8 mouse cellular contexts compared by ENCODE assay signal in the genomic region with DNA sequence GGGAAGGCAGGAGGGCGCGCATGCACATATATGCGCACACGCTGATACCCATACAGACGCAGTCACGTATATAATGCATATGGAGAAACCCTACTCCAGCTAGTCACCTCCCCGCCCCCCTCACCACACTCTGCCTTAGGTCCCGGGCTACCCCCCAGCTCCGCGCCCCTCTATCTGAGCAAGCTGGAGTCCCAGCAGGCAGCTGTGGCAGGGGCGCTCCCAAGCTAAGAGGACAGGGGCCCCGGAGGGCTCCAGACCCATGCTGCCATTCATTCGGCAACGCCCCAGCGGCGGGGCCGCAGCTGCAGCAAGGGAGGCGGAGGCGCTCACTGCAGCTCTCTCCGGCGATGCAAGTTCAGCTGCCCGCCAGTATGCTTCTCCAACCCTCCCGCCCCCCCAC. TPM values are rescaled to one million over a fixed set of nuclear protein-coding genes. Genes with fewer than 3 reads are reported as not detected.
DNase-seq lines count a peak whose midpoint lies in the region; ATAC-seq and TF ChIP-seq lines count a peak whose summit lies in the region.

No protein-coding gene starts in this region.

- no peaks in the 10 kb centered on the region for H3K79me2 ChIP-seq in myocyte (ENCODE audit: control insufficient read depth, insufficient read depth)

- no peak for TF ChIP-seq POLR2A in testis, adult 2 months (IDR thresholded peaks at IDR 0.05; ENCODE audit: control insufficient read depth, low read depth, low read length)
- TF ChIP-seq POLR2A in myocyte (IDR thresholded peaks at IDR 0.05; ENCODE audit: insufficient read length, low read depth), result no peak

- peak overlapping the region; percentile 75 for H3K4me2 ChIP-seq in heart, embryonic 13.5 days
- peak overlapping the region; percentile 65 for H3K4me2 ChIP-seq in limb, embryonic 13.5 days (replicated peaks)
- peak overlapping the region; percentile 75 for H3K4me2 ChIP-seq in myocyte (ENCODE audit: low read depth)

- no peak overlapping the region for H3ac ChIP-seq in myocyte (ENCODE audit: control insufficient read depth, insufficient read length)

- H3K9me3 ChIP-seq in heart, embryonic 13.5 days, result no peaks in the 10 kb centered on the region
- H3K9me3 ChIP-seq in limb, embryonic 13.5 days, result no peaks in the 10 kb centered on the region

- no peak for TF ChIP-seq CTCF in testis, adult 2 months (IDR thresholded peaks at IDR 0.05; ENCODE audit: control insufficient read depth, insufficient read depth, insufficient replicate concordance, low read depth, low read length)

- no peaks in the 10 kb centered on the region for H3K27me3 ChIP-seq in testis, adult 2 months (ENCODE audit: control insufficient read depth, insufficient read depth, low read length)
- H3K27me3 ChIP-seq in heart, embryonic 13.5 days (replicated peaks), result no peaks in the 10 kb centered on the region
- H3K27me3 ChIP-seq in limb, embryonic 13.5 days, result no peaks in the 10 kb centered on the region
- H3K27me3 ChIP-seq in myocyte (ENCODE audit: control insufficient read depth, insufficient read depth, insufficient read length), result no peaks in the 10 kb centered on the region

- H3K4me3 ChIP-seq in testis, adult 2 months (ENCODE audit: control insufficient read depth, low read depth, low read length), result peak overlapping the region; percentile 58
- peak overlapping the region; percentile 74 for H3K4me3 ChIP-seq in heart, embryonic 13.5 days
- H3K4me3 ChIP-seq in limb, embryonic 13.5 days, result peak overlapping the region; percentile 66
- H3K4me3 ChIP-seq in myocyte, result peak overlapping the region; percentile 31

- no peak for ATAC-seq in CD4-positive, CD25-positive, alpha-beta regulatory T cell, adult 4 months
- ATAC-seq in heart, embryonic 13.5 days (ENCODE audit: extremely low read depth, insufficient number of reproducible peaks, low FRiP score, low TSS enrichment), result no peak
- peak; percentile 44 for ATAC-seq in limb, embryonic 13.5 days (ENCODE audit: low FRiP score, low read depth)

- H3K36me3 ChIP-seq in testis, adult 2 months (ENCODE audit: control insufficient read depth, insufficient read depth, low read length), result no peaks in the 10 kb centered on the region
- no peaks in the 10 kb centered on the region for H3K36me3 ChIP-seq in heart, embryonic 13.5 days
- no peaks in the 10 kb centered on the region for H3K36me3 ChIP-seq in limb, embryonic 13.5 days
- H3K36me3 ChIP-seq in myocyte (ENCODE audit: control insufficient read depth, insufficient read depth), result no peaks in the 10 kb centered on the region

- peaks cover 5% of the 10 kb centered on the region for H3K4me1 ChIP-seq in testis, adult 2 months (ENCODE audit: control insufficient read depth, insufficient read depth, low read length)
- H3K4me1 ChIP-seq in heart, embryonic 13.5 days, result peaks cover 35% of the 10 kb centered on the region
- peaks cover 31% of the 10 kb centered on the region for H3K4me1 ChIP-seq in limb, embryonic 13.5 days

- peak; percentile 42 for DNase-seq in CD4-positive, CD25-positive, alpha-beta regulatory T cell, adult 2 months (ENCODE audit: low read depth, low spot score)
- no peak for DNase-seq in testis, postnatal 14 days (ENCODE audit: low spot score)
- peak; percentile 39 to 63 for DNase-seq in thymus, postnatal 36 days

- H3K27ac ChIP-seq in testis, adult 2 months (ENCODE audit: control insufficient read depth, insufficient read depth, low read depth, low read length), result no peak overlapping the region
- peak overlapping the region; percentile 85 for H3K27ac ChIP-seq in heart, embryonic 13.5 days (replicated peaks)
- peak overlapping the region; percentile 83 for H3K27ac ChIP-seq in limb, embryonic 13.5 days

- 12% methylated on average over 19 of the region's 23 CpGs for WGBS in heart, embryonic 13.5 days
- 14% methylated on average over 20 of the region's 23 CpGs for WGBS in limb, embryonic 13.5 days

- H3K9ac ChIP-seq in heart, embryonic 13.5 days, result peak overlapping the region; percentile 86
- H3K9ac ChIP-seq in limb, embryonic 13.5 days, result peak overlapping the region; percentile 72

TF ChIP-seq in myocyte, 11 proteins besides CTCF, POLR2A, EP300 and RAD21:
- TF ChIP-seq REST (IDR thresholded peaks at IDR 0.05; ENCODE audit: insufficient read depth, insufficient read length) (no peak), SRF (IDR thresholded peaks at IDR 0.05; ENCODE audit: control insufficient read depth, insufficient read length, low read depth) (no peak), TCF12 (IDR thresholded peaks at IDR 0.05; ENCODE audit: insufficient read depth, poor library complexity, severe bottlenecking) (no peak), MAX (IDR thresholded peaks at IDR 0.05; ENCODE audit: low read depth) (no peak), TCF3 (IDR thresholded peaks at IDR 0.05; ENCODE audit: insufficient read length, low read depth) (no peak), POLR2AphosphoS2 (IDR thresholded peaks at IDR 0.05; ENCODE audit: insufficient read length, low read depth) (no peak)

RNA-seq across cellular contexts. Expression of gene Sept6, which starts 2.8 kb away (rescaled TPM):
- 100 to 1,000 TPM; 150 to 159 TPM for polyA plus RNA-seq in CD4-positive, CD25-positive, alpha-beta regulatory T cell, adult 4 months (2017; shearing (Covaris generic))
- 14.6 and 17.9 TPM in 2 replicates for polyA plus RNA-seq in testis, adult 2 months (2012; rRNA removed)
- 50.9 and 55.0 TPM in 2 replicates for polyA plus RNA-seq in heart, embryonic 13.5 days (2015; fragmentation: Nextera tagmentation; extraction: Ambion mirVana)
- polyA plus RNA-seq in limb, embryonic 13.5 days (2015; fragmentation: Nextera tagmentation; extraction: Ambion mirVana), result 75.9 and 77.1 TPM in 2 replicates
- polyA plus RNA-seq in myocyte (2012; fragmentation: generic; extraction: Trizol), result 8.3 TPM

RNA-seq across cellular contexts. Expression of gene Sowahd, which starts 59.9 kb away (rescaled TPM):
- not detected for polyA plus RNA-seq in CD4-positive, CD25-positive, alpha-beta regulatory T cell, adult 4 months (2017; shearing (Covaris generic))
- 2.3 and 2.9 TPM in 2 replicates for polyA plus RNA-seq in testis, adult 2 months (2012; rRNA removed)
- polyA plus RNA-seq in heart, embryonic 13.5 days (2015; fragmentation: Nextera tagmentation; extraction: Ambion mirVana), result 0.33 and 0.41 TPM in 2 replicates
- polyA plus RNA-seq in limb, embryonic 13.5 days (2015; fragmentation: Nextera tagmentation; extraction: Ambion mirVana), result not detected in 2 replicates
- polyA plus RNA-seq in myocyte (2012; fragmentation: generic; extraction: Trizol), result not detected
